Mouse (Mus musculus) embryonic stem cell, embryonic (primary cell): ENCODE measurements at regions not wholly inside any gene's neighbourhood (a gene's known extent, or its start where the extent isn't known, plus 50 kb on each side); places are given as distances from the start of the nearest gene placed in this dataset.
"Not testable (repeated sequence)": the region's sequence is repeated elsewhere in the genome, so short reads cannot be mapped to it uniquely, and the experiment has no call there.

ENCODE experiments used
- CTCF ChIA-PET, 4 experiments: fragments of 300-600 bp in 2 of 4; fragments of 350-600 bp in 2 of 4; sonication (Branson Sonifier 250); formaldehyde crosslinking; loops; one replicate each; lab custom pipeline; 2022; ENCODE audit warnings: inconsistent platforms in 2 of 4; lab: Charles Lee
- POLR2A ChIA-PET, 4 experiments: fragments of 300-600 bp in 2 of 4; fragments of 350-600 bp in 2 of 4; sonication (Branson Sonifier 250); formaldehyde crosslinking; loops; one replicate each; lab custom pipeline; 2022; ENCODE audit warnings: antibody characterized with exemption in 4 of 4, inconsistent platforms in 1 of 4; lab: Charles Lee

DNA sequence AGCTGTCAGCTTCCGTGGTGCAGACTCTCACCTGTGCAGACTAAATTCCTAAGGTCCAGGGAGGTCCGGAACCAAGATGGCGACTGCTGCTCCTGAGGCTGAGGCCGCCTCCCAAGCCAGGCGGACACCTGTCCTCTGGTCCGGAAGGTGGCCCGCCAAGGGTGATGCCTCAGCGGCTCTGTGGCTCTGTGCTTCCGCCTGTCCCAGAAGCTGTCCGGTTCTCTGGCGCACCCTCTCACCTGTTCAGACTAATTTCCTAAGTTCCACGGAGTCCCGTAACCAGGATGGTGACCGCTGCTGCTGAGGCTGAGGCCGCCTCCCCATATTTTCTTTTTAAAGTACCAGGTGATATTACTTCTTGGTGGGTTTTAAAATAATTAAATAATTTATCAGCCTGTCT is 65.4 kb upstream of the B3galnt2 start:
- ChIA-PET POLR2A (interaction anchor here in 2 of 4 experiments (0.7 to 1.0 kb wide), 4 partner anchors 66 to 345 kb away, joined by 3 to 5 read pairs (median 4); no protein-coding TSS in a partner anchor), CTCF (interaction anchor here (0.6 to 1.9 kb wide), 27 partner anchors 8 to 730 kb away, joined by 3 to 12 read pairs (median 3); partner anchors contain the start of gene B3galnt2 (in 1 of the 4))

DNA sequence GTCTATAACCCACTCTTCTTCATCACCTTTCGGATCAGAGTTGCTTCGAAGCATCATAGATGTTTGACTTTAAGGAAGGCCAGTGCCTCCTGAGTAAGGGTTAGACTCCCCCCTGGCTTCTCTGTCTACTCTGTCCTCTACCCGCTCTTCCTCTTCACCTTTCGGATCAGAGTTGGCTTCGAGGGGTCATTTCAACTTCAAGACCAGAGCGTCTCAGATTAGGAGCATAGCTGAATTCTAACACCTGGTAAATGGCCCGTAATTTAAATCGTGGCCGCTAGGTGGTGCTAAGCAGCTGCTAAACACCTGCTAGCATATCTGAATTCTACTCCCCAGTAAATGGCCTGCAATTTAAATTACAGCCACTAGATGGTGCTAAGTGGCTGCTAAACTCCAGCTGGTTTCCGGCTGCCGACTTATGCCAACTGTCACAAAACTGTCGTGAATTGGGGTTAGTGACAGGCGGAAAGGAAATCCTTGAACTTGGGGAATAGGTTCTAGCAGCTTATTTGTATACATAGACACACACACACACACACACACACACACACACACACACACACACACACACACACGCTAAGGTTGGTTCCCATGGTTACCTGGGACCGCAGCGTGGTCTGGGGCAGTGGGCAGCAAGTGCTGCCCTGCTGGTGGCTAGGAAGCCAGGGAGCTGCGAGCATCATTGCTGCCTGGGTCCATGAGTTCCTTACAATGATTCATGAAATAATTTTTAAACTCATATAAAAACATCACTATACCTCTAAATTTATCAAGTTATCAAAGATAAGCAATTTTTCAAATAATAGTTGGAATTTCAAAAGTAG is 64.8 kb upstream of the B3galnt2 start:
- ChIA-PET CTCF (interaction anchor here (0.6 to 1.9 kb wide), 38 partner anchors 9 to 729 kb away, joined by 3 to 12 read pairs (median 3); partner anchors contain the start of genes B3galnt2 (in 1 of the 4) and Lyst (in 1 of the 4)), POLR2A (interaction anchor here in 3 of 4 experiments (0.7 to 1.1 kb wide), 6 partner anchors 66 to 728 kb away, joined by 3 to 5 read pairs (median 4); no protein-coding TSS in a partner anchor)

DNA sequence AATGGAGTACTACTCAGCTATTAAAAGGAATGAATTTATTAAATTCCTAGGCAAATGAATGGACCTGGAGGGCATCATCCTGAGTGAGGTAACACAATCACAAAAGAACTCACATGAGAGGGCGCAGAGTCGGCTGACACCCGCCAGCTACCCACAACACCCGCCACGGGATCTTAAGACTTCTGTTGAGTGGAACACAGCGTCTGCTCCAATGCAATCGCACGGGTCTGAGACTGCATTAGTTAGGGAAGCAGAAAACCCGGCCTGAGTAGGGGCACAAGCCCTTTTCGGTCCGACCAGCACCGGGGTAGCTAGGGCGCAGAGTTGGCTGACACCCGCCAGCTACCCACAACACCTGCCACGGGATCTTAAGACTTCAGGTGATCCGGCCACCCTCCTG is 52.1 kb upstream of the B3galnt2 start:
- POLR2A ChIA-PET, result not testable (repeated sequence)

More for the DNA sequence above, 52.1 kb upstream of the B3galnt2 start:
- CTCF ChIA-PET, result interaction anchor here in 2 of 4 experiments (0.9 to 1.1 kb wide), 2 partner anchors 13 to 405 kb away, joined by 3 read pairs; no protein-coding TSS in a partner anchor
